Mouse (Mus musculus) megakaryocyte, embryonic 14.5 days (primary cell): ENCODE results near the gene Ccdc162.

Experiments used
- FLI1 ChIP-seq: IDR thresholded peaks from 2 replicates; pipeline ENCODE4 v1.6.1; 2012; ENCODE audit warnings: low read length, inconsistent platforms, mixed read lengths
- GATA1 ChIP-seq: IDR thresholded peaks from 3 replicates; pipeline ENCODE4 v1.6.1; 2012; ENCODE audit warnings: mixed read lengths, low read length, inconsistent platforms, borderline replicate concordance

GRCm38 (mm10) chr10:41555081-41555480 is 161.4 kb downstream of the Ccdc162 start:
- TF ChIP-seq FLI1 (no peak), GATA1 (no peak)
